Comparison of ENCODE assay signal across 30 mouse cellular contexts in the genomic region with DNA sequence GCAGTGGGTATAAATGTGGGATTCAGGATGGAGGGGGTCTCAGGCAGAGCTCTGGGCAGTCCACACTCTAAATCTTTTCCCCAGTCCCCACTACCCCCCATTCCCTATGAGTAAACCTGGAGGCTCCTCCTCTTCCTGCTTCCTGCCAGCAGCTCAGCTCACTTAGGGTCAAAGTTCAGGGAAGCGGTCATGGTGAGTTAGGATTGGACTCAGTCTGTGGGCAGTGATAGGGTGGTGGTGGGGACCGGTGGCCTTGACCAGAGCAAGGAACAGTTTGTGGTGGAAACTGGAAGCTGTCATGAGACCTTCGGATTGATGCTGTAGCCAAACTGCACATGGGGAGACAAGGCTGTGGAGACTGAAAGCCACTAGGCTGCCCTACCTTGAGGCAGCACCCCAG. TPM values are rescaled to one million over a fixed set of nuclear protein-coding genes. Genes with fewer than 3 reads are reported as not detected.
A peak's percentile ranks its signal among the peaks of the same experiment; 100 is the strongest.
DNase-seq lines count a peak whose midpoint lies in the region; ATAC-seq lines count a peak whose summit lies in the region.
"Had no signal": no experiment of that assay in that cellular context is flagged by ENCODE, and none has a peak within 500 bp of the region (broad histone marks: within the 10 kb centered on the region; RNA-seq: fewer than 3 reads in every experiment).

No protein-coding gene starts in this region.

- H3K36me3 ChIP-seq in kidney, embryonic 14.5 days (ENCODE audit: control insufficient read depth, insufficient read depth, low read length): no peaks in the 10 kb centered on the region
- no peaks in the 10 kb centered on the region for H3K36me3 ChIP-seq in liver, embryonic 11.5 days (ENCODE audit: control insufficient read depth, insufficient read depth, low read length)
- no peaks in the 10 kb centered on the region for H3K36me3 ChIP-seq in stomach, embryonic 15.5 days
- H3K36me3 ChIP-seq: embryonic facial prominence, embryonic 12.5 days; forebrain, embryonic 12.5 days; G1E; hindbrain, embryonic 10.5 days; intestine, embryonic 15.5 days had no signal

- no peaks in the 10 kb centered on the region for H3K9me3 ChIP-seq in kidney, embryonic 14.5 days (ENCODE audit: control insufficient read depth, low read length)
- no peaks in the 10 kb centered on the region for H3K9me3 ChIP-seq in liver, embryonic 11.5 days (ENCODE audit: control insufficient read depth, low read length)
- H3K9me3 ChIP-seq in stomach, embryonic 15.5 days: no peaks in the 10 kb centered on the region
- H3K9me3 ChIP-seq: embryonic facial prominence, embryonic 12.5 days; forebrain, embryonic 12.5 days; G1E; hindbrain, embryonic 10.5 days; intestine, embryonic 15.5 days had no signal

- H3K9ac ChIP-seq in kidney, embryonic 14.5 days (ENCODE audit: low read depth, low read length): no peak overlapping the region
- no peak overlapping the region for H3K9ac ChIP-seq in liver, embryonic 11.5 days (ENCODE audit: low read depth, low read length)
- no peak overlapping the region for H3K9ac ChIP-seq in stomach, embryonic 15.5 days
- H3K9ac ChIP-seq: embryonic facial prominence, embryonic 12.5 days; forebrain, embryonic 12.5 days; forebrain, postnatal 0 days; intestine, embryonic 15.5 days; liver, embryonic 14.5 days had no signal

- H3K4me1 ChIP-seq in kidney, embryonic 14.5 days (ENCODE audit: control insufficient read depth, insufficient read depth, low read length): no peaks in the 10 kb centered on the region
- H3K4me1 ChIP-seq in liver, embryonic 11.5 days (replicated peaks; ENCODE audit: control insufficient read depth, insufficient read depth, low read length): no peaks in the 10 kb centered on the region
- no peaks in the 10 kb centered on the region for H3K4me1 ChIP-seq in stomach, embryonic 15.5 days
- H3K4me1 ChIP-seq: embryonic facial prominence, embryonic 12.5 days; forebrain, embryonic 12.5 days; intestine, embryonic 15.5 days had no signal

- H3K4me2 ChIP-seq in kidney, embryonic 14.5 days (replicated peaks; ENCODE audit: low read depth, low read length): no peak overlapping the region
- H3K4me2 ChIP-seq in liver, embryonic 11.5 days: no peak overlapping the region
- H3K4me2 ChIP-seq in stomach, embryonic 15.5 days: no peak overlapping the region
- H3K4me2 ChIP-seq: embryonic facial prominence, embryonic 12.5 days; forebrain, embryonic 12.5 days; intestine, embryonic 15.5 days had no signal

- peak; percentile 16 to 33 for DNase-seq in kidney, postnatal 36 days
- DNase-seq in 416B (ENCODE audit: low read depth): peak; percentile 70
- no peak for DNase-seq in liver, embryonic 11.5 days (ENCODE audit: low spot score)
- DNase-seq in urinary bladder, postnatal 4 days (ENCODE audit: low spot score in 2 of 2): no peak
- DNase-seq: adrenal gland, postnatal 10 days; cerebellum, adult 8-10 months; cerebellum, postnatal 25 days; forebrain, postnatal 0 days; gastrocnemius, postnatal 14 days; heart, postnatal 14 days; kidney, adult 8-10 months; kidney, postnatal 10 days; lung, postnatal 10 days; midbrain, embryonic 14.5 days; right cerebral cortex, postnatal 4 days had no signal

- H3K4me3 ChIP-seq in kidney, embryonic 14.5 days (ENCODE audit: low read length): no peak overlapping the region
- no peak overlapping the region for H3K4me3 ChIP-seq in liver, embryonic 11.5 days (ENCODE audit: low read depth, low read length)
- H3K4me3 ChIP-seq in stomach, embryonic 15.5 days (replicated peaks): no peak overlapping the region
- H3K4me3 ChIP-seq: embryonic facial prominence, embryonic 12.5 days; forebrain, embryonic 12.5 days; hindbrain, embryonic 10.5 days; intestine, embryonic 15.5 days had no signal

- no peaks in the 10 kb centered on the region for H3K27me3 ChIP-seq in kidney, embryonic 14.5 days (ENCODE audit: control insufficient read depth, insufficient read depth, low read length)
- H3K27me3 ChIP-seq in liver, embryonic 11.5 days (replicated peaks; ENCODE audit: control insufficient read depth, insufficient read depth, low read length): no peaks in the 10 kb centered on the region
- H3K27me3 ChIP-seq in stomach, embryonic 15.5 days (replicated peaks): no peaks in the 10 kb centered on the region
- H3K27me3 ChIP-seq: embryonic facial prominence, embryonic 12.5 days; forebrain, embryonic 12.5 days; intestine, embryonic 15.5 days had no signal

- H3K27ac ChIP-seq in kidney, embryonic 14.5 days (ENCODE audit: low read depth, low read length): no peak overlapping the region
- H3K27ac ChIP-seq in liver, embryonic 11.5 days (ENCODE audit: low read depth, low read length): no peak overlapping the region
- no peak overlapping the region for H3K27ac ChIP-seq in stomach, embryonic 15.5 days
- H3K27ac ChIP-seq: embryonic facial prominence, embryonic 12.5 days; forebrain, embryonic 12.5 days; hindbrain, embryonic 10.5 days; intestine, embryonic 15.5 days; liver, embryonic 14.5 days had no signal

- 71% methylated on average over 3 of the region's 3 CpGs for WGBS in kidney, embryonic 14.5 days
- 58% methylated on average over 3 of the region's 3 CpGs for WGBS in liver, embryonic 11.5 days
- 87% methylated on average over 3 of the region's 3 CpGs for WGBS in stomach, embryonic 15.5 days

- ATAC-seq in kidney, embryonic 14.5 days (ENCODE audit: low FRiP score, low TSS enrichment): no peak
- ATAC-seq in liver, embryonic 11.5 days (replicated peaks; ENCODE audit: low FRiP score): peak; percentile 54; the same call in 1 of the 2 replicates
- peak; percentile 23; the same call in 1 of the 2 replicates for ATAC-seq in stomach, embryonic 15.5 days (ENCODE audit: insufficient read depth, low FRiP score, low read depth)
- no peak for ATAC-seq in erythroid progenitor cell, adult 5-6 weeks (replicated peaks; ENCODE audit: low FRiP score, poor library complexity, severe bottlenecking)
- ATAC-seq: forebrain, postnatal 0 days; hindbrain, embryonic 16.5 days; intestine, embryonic 15.5 days had no signal

RNA-seq across cellular contexts. Expression of gene Flt4, which starts 15.1 kb away (rescaled TPM):
- 6.5 and 10.6 TPM in 2 replicates for polyA plus RNA-seq in kidney, embryonic 14.5 days (2014; fragmentation: Nextera tagmentation; extraction: Ambion mirVana)
- 9.2 and 9.9 TPM in 2 replicates for polyA plus RNA-seq in liver, embryonic 11.5 days (2014; fragmentation: Nextera tagmentation; extraction: Ambion mirVana)
- 4.9 and 5.7 TPM in 2 replicates for polyA plus RNA-seq in stomach, embryonic 15.5 days (2015; fragmentation: Nextera tagmentation; extraction: Ambion mirVana)
- total RNA-seq in erythroid progenitor cell, adult 5-6 weeks (2015; ENCODE audit: low replicate concordance): 0.36 TPM in 1 of 2 replicates, not detected in the other
- not detected in 2 replicates for total RNA-seq in erythroid progenitor cell, adult 5-6 weeks (2017; ENCODE audit: low replicate concordance)

RNA-seq across cellular contexts. Expression of gene Scgb3a1, which starts 39.3 kb away (rescaled TPM):
- not detected in 2 replicates for polyA plus RNA-seq in kidney, embryonic 14.5 days (2014; fragmentation: Nextera tagmentation; extraction: Ambion mirVana)
- polyA plus RNA-seq in liver, embryonic 11.5 days (2014; fragmentation: Nextera tagmentation; extraction: Ambion mirVana): not detected in 2 replicates
- polyA plus RNA-seq in stomach, embryonic 15.5 days (2015; fragmentation: Nextera tagmentation; extraction: Ambion mirVana): not detected in 2 replicates
- not detected in 2 replicates for total RNA-seq in erythroid progenitor cell, adult 5-6 weeks (2015; ENCODE audit: low replicate concordance)
- not detected in 2 replicates for total RNA-seq in erythroid progenitor cell, adult 5-6 weeks (2017; ENCODE audit: low replicate concordance)
- total RNA-seq: adrenal gland, postnatal 10 days; forebrain, postnatal 0 days; G1E; gastrocnemius, postnatal 14 days; layer of hippocampus, adult 18-20 months; left cerebral cortex, adult 18-20 months; left cerebral cortex, postnatal 14 days had no signal
- polyA plus RNA-seq: C2C12; embryonic facial prominence, embryonic 12.5 days; forebrain, embryonic 12.5 days; forebrain, postnatal 0 days; G1E; hindbrain, embryonic 10.5 days; hindbrain, embryonic 16.5 days; intestine, embryonic 15.5 days; limb, embryonic 11.5 days; liver, embryonic 14.5 days; midbrain, embryonic 14.5 days had no signal

Comparison
In these comparisons a context has a peak if more than half of its experiments do, and no peak if none do; other contexts are left out.
1. DNase-seq: peak in kidney, postnatal 36 days (2 of 2) and 416B (single experiment); none in liver, embryonic 11.5 days (single experiment) and urinary bladder, postnatal 4 days (0 of 2).
2. ATAC-seq: peak in liver, embryonic 11.5 days (single experiment) and stomach, embryonic 15.5 days (single experiment); none in kidney, embryonic 14.5 days (single experiment) and erythroid progenitor cell, adult 5-6 weeks (single experiment).